In genomic region chr2:129057920-129058361, GRCm38 (mm10) we compare ENCODE assay signal across 14 mouse cellular contexts. TPM values are rescaled to one million over a fixed set of nuclear protein-coding genes. Genes with fewer than 3 reads are reported as not detected.
"Had no signal": no experiment of that assay in that cellular context is flagged by ENCODE, and none has a peak within 500 bp of the region (broad histone marks: within the 10 kb centered on the region; RNA-seq: fewer than 3 reads in every experiment).

No protein-coding gene starts in this region.

- H3K9me3 ChIP-seq: neural tube, embryonic 15.5 days had no signal

- H3K4me3 ChIP-seq: limb, embryonic 13.5 days; midbrain, embryonic 13.5 days; myocyte; neural tube, embryonic 15.5 days had no signal

- H3K4me1 ChIP-seq: limb, embryonic 13.5 days; midbrain, embryonic 13.5 days; neural tube, embryonic 15.5 days had no signal

- ATAC-seq: midbrain, embryonic 13.5 days had no signal

- H3K27ac ChIP-seq: limb, embryonic 13.5 days; midbrain, embryonic 13.5 days; neural tube, embryonic 15.5 days had no signal

- H3K4me2 ChIP-seq: limb, embryonic 13.5 days; midbrain, embryonic 13.5 days; neural tube, embryonic 15.5 days had no signal

- H3K9ac ChIP-seq: limb, embryonic 13.5 days; midbrain, embryonic 13.5 days; neural tube, embryonic 15.5 days had no signal

- H3K36me3 ChIP-seq: limb, embryonic 13.5 days; midbrain, embryonic 13.5 days; neural tube, embryonic 15.5 days had no signal

- H3K27me3 ChIP-seq: limb, embryonic 13.5 days; midbrain, embryonic 13.5 days; neural tube, embryonic 15.5 days had no signal

- DNase-seq: kidney, adult 18-20 months; kidney, postnatal 25 days; layer of hippocampus, postnatal 36 days; left cerebral cortex, postnatal 4 days; lung, adult 18-20 months; right cerebral cortex, adult 18-20 months; right cerebral cortex, postnatal 25 days; thymus, adult 2 months; thymus, postnatal 25 days had no signal

RNA-seq across cellular contexts. Expression of gene Vinac1, which starts 10.0 kb away (rescaled TPM):
- polyA plus RNA-seq: kidney, embryonic 14.5 days had no signal
